Mouse (Mus musculus): ENCODE measurements at regions not wholly inside any gene's neighbourhood (a gene's known extent, or its start where the extent isn't known, plus 50 kb on each side); places are given as distances from the start of the nearest gene placed in this dataset.

GRCm38 (mm10) chr11:50547776-50548175 is 54.1 kb upstream of the Adamts2 start:
- DNase-seq, result no peak

GRCm38 (mm10) chr11:50546456-50547144 is 55.3 kb upstream of the Adamts2 start:
- peak; percentile 21 for DNase-seq

GRCm38 (mm10) chr11:50545421-50545820 is 56.5 kb upstream of the Adamts2 start:
- DNase-seq, result no peak

GRCm38 (mm10) chr11:50540136-50540535 is 61.7 kb upstream of the Adamts2 start:
- peak; percentile 43 for DNase-seq

GRCm38 (mm10) chr11:50534266-50534665 is 67.6 kb upstream of the Adamts2 start:
- DNase-seq, result no peak

GRCm38 (mm10) chr11:50527923-50528322 is 74.0 kb upstream of the Adamts2 start:
- DNase-seq, result no peak

- no peak for DNase-seq
Observed at GRCm38 (mm10) chr11:50520162-50520561, 81.7 kb upstream of the Adamts2 start.

- no peak for DNase-seq
Observed at GRCm38 (mm10) chr11:50507882-50508281, 77.0 kb upstream of the Rufy1 start.

- no peak for DNase-seq
Observed at GRCm38 (mm10) chr11:50507498-50507824, 76.5 kb upstream of the Rufy1 start.

- no peak for DNase-seq
Observed at GRCm38 (mm10) chr11:50506820-50507497, 76.0 kb upstream of the Rufy1 start.

- DNase-seq, result no peak
Observed at GRCm38 (mm10) chr11:50501352-50501751, 70.4 kb upstream of the Rufy1 start.

GRCm38 (mm10) chr11:50493123-50493476 is 62.2 kb upstream of the Rufy1 start:
- no peak for DNase-seq

- DNase-seq, result no peak
Observed at GRCm38 (mm10) chr11:50492399-50493122, 61.6 kb upstream of the Rufy1 start.

GRCm38 (mm10) chr11:50483821-50484220 is 52.9 kb upstream of the Rufy1 start:
- no peak for DNase-seq

GRCm38 (mm10) chr11:50483116-50483515 is 52.2 kb upstream of the Rufy1 start:
- no peak for DNase-seq

GRCm38 (mm10) chr11:50482607-50483006 is 51.7 kb upstream of the Rufy1 start:
- no peak for DNase-seq

All from cerebellum, adult 11-12 months (tissue).